Mouse (Mus musculus) kidney, embryonic 15.5 days (tissue): Measurements from ENCODE around the gene Ino80d. TPM values are rescaled to one million over a fixed set of nuclear protein-coding genes. Genes with fewer than 3 reads are reported as not detected.
A peak's percentile ranks its signal among the peaks of the same experiment; 100 is the strongest.

Experiments used
- ATAC-seq: fragments of 200-750 bp; cut with Nextera tagmentation; replicated peaks from 2 replicates; pipeline ENCODE4 v1.8.0; 2017; ENCODE audit warnings: moderate TSS enrichment; ENCODE audit not compliant: low FRiP score
- H3K27ac ChIP-seq: fragments of 300-500 bp; sonication (generic); 2 replicates; pipeline ENCODE4 v1.5.1; 2015; ENCODE audit warnings: mild to moderate bottlenecking, inconsistent platforms
- H3K27me3 ChIP-seq: fragments of 300-500 bp; sonication (generic); 2 replicates; pipeline ENCODE4 v1.6.1; 2015; ENCODE audit warnings: inconsistent platforms
- H3K36me3 ChIP-seq: fragments of 300-500 bp; sonication (generic); 2 replicates; pipeline ENCODE4 v1.6.1; 2015; ENCODE audit warnings: inconsistent platforms
- H3K4me1 ChIP-seq: fragments of 300-500 bp; sonication (generic); 2 replicates; pipeline ENCODE4 v1.6.1; 2015; ENCODE audit warnings: inconsistent platforms
- H3K4me2 ChIP-seq: fragments of 300-500 bp; sonication (generic); 2 replicates; pipeline ENCODE4 v1.6.1; 2015; ENCODE audit warnings: moderate library complexity, mild to moderate bottlenecking, inconsistent platforms
- H3K4me3 ChIP-seq: fragments of 300-500 bp; sonication (generic); replicated peaks from 2 replicates; pipeline ENCODE4 v1.5.1; 2015; ENCODE audit warnings: mild to moderate bottlenecking, inconsistent platforms
- H3K9ac ChIP-seq: fragments of 300-500 bp; sonication (generic); 2 replicates; pipeline ENCODE4 v1.6.1; 2015; ENCODE audit warnings: mild to moderate bottlenecking, inconsistent platforms
- H3K9me3 ChIP-seq: fragments of 300-500 bp; sonication (generic); replicated peaks from 2 replicates; pipeline ENCODE4 v1.6.1; 2016; ENCODE audit warnings: inconsistent platforms
- WGBS: fragments of 180-500 bp; shearing (Covaris S2); methylation state at CpG from one replicate; pipeline ENCODE4 v1.1.7; 2015; ENCODE audit warnings: mixed read lengths; 5-methylcytosine and 5-hydroxymethylcytosine counted together
- microRNA-seq: library from miRNA; unstranded; fragments of <30 nt; microRNA quantifications from one replicate; pipeline ENCODE4, GENCODE M21; 2016
- polyA plus RNA-seq: library from polyadenylated mRNA; unstranded; fragments of >200 nt; fragmentation: Nextera tagmentation; extraction: Ambion mirVana; gene quantifications from 2 replicates; pipeline ENCODE4 v1.2.1, GENCODE M21; 2015

Gene Ino80d
- polyA plus RNA-seq, 1 experiment from 2014 or later: 12.1 TPM

- H3K9ac ChIP-seq: no peak overlapping the region
- H3K27ac ChIP-seq: no peak overlapping the region
- no peak for ATAC-seq
- 0 out of 2 replicates have a peak, but pooled peaks cover 3% of the 10 kb centered on the region for H3K4me1 ChIP-seq
- no peaks in the 10 kb centered on the region for H3K9me3 ChIP-seq
- H3K27me3 ChIP-seq: peaks cover 15% of the 10 kb centered on the region; the same call in 1 of the 2 replicates
- WGBS: 67% methylated on average over 15 of the region's 15 CpGs
- no peak overlapping the region for H3K4me2 ChIP-seq
- H3K4me3 ChIP-seq: no peak overlapping the region
- H3K36me3 ChIP-seq: no peaks in the 10 kb centered on the region
Measured at GRCm38 (mm10) chr1:62933288-62934099, 181.0 kb downstream of the Ino80d start.

- peak; percentile 62; the same call in 1 of the 2 replicates for ATAC-seq
- WGBS: 4% methylated on average over 8 of the region's 8 CpGs
- H3K27me3 ChIP-seq: peaks cover 15% of the 10 kb centered on the region; the same call in 1 of the 2 replicates
- H3K4me1 ChIP-seq: 0 out of 2 replicates have a peak, but pooled peaks cover 9% of the 10 kb centered on the region
- H3K9ac ChIP-seq: no peak overlapping the region
- no peak overlapping the region for H3K4me2 ChIP-seq
- H3K27ac ChIP-seq: no peak overlapping the region
- no peaks in the 10 kb centered on the region for H3K36me3 ChIP-seq
- no peaks in the 10 kb centered on the region for H3K9me3 ChIP-seq
- H3K4me3 ChIP-seq: no peak overlapping the region
Measured at GRCm38 (mm10) chr1:62929477-62929876, 185.0 kb downstream of the Ino80d start.

GRCm38 (mm10) chr1:62919219-62919618 lies 195.2 kb downstream of the Ino80d start:
- H3K9me3 ChIP-seq: no peaks in the 10 kb centered on the region
- 93% methylated on average over 6 of the region's 6 CpGs for WGBS
- no peak overlapping the region for H3K4me3 ChIP-seq
- no peak overlapping the region for H3K4me2 ChIP-seq
- no peaks in the 10 kb centered on the region for H3K4me1 ChIP-seq
- no peak overlapping the region for H3K9ac ChIP-seq
- no peak for ATAC-seq
- no peaks in the 10 kb centered on the region for H3K36me3 ChIP-seq
- no peaks in the 10 kb centered on the region for H3K27me3 ChIP-seq
- H3K27ac ChIP-seq: no peak overlapping the region

GRCm38 (mm10) chr1:62916609-62917008 lies 197.9 kb downstream of the Ino80d start:
- no peaks in the 10 kb centered on the region for H3K9me3 ChIP-seq

GRCm38 (mm10) chr1:62914495-62914894 lies 200.0 kb downstream of the Ino80d start:
- Histone ChIP-seq H3K4me3 (no peak overlapping the region), H3K9ac (no peak overlapping the region), H3K4me1 (no peaks in the 10 kb centered on the region), H3K27me3 (no peaks in the 10 kb centered on the region), H3K36me3 (no peaks in the 10 kb centered on the region), H3K4me2 (no peak overlapping the region), H3K27ac (no peak overlapping the region), H3K9me3 (no peaks in the 10 kb centered on the region)
- WGBS: 79% methylated on average over 6 of the region's 6 CpGs
- no peak for ATAC-seq

More at GRCm38 (mm10) chr1:62916609-62917008, 197.9 kb downstream of the Ino80d start:
- no peaks in the 10 kb centered on the region for H3K27me3 ChIP-seq
- no peak overlapping the region for H3K27ac ChIP-seq
- WGBS: 72% methylated on average over 9 of the region's 9 CpGs
- ATAC-seq: no peak
- no peak overlapping the region for H3K4me3 ChIP-seq
- H3K4me2 ChIP-seq: no peak overlapping the region
- no peak overlapping the region for H3K9ac ChIP-seq
- no peaks in the 10 kb centered on the region for H3K36me3 ChIP-seq
- no peaks in the 10 kb centered on the region for H3K4me1 ChIP-seq

GRCm38 (mm10) chr1:62911426-62911825 lies 203.0 kb downstream of the Ino80d start:
- WGBS: 38% methylated on average over 7 of the region's 7 CpGs
- H3K36me3 ChIP-seq: no peaks in the 10 kb centered on the region
- H3K4me2 ChIP-seq: no peak overlapping the region
- H3K9me3 ChIP-seq: no peaks in the 10 kb centered on the region
- H3K27ac ChIP-seq: no peak overlapping the region
- H3K27me3 ChIP-seq: no peaks in the 10 kb centered on the region
- H3K9ac ChIP-seq: no peak overlapping the region
- no peak for ATAC-seq
- H3K4me1 ChIP-seq: no peaks in the 10 kb centered on the region
- no peak overlapping the region for H3K4me3 ChIP-seq

GRCm38 (mm10) chr1:62909126-62909525 lies 205.3 kb downstream of the Ino80d start:
- ATAC-seq: no peak
- Histone ChIP-seq H3K4me3 (no peak overlapping the region), H3K9ac (no peak overlapping the region), H3K9me3 (0 out of 2 replicates have a peak, but pooled peaks cover 2% of the 10 kb centered on the region), H3K27ac (no peak overlapping the region), H3K36me3 (no peaks in the 10 kb centered on the region), H3K27me3 (no peaks in the 10 kb centered on the region), H3K4me2 (no peak overlapping the region), H3K4me1 (peaks cover 4% of the 10 kb centered on the region; the same call in 1 of the 2 replicates)
- 68% methylated on average over 5 of the region's 5 CpGs for WGBS

- H3K9ac ChIP-seq: no peak overlapping the region
- no peak overlapping the region for H3K4me2 ChIP-seq
- no peak overlapping the region for H3K4me3 ChIP-seq
- no peak for ATAC-seq
- H3K4me1 ChIP-seq: peaks cover 4% of the 10 kb centered on the region; the same call in 1 of the 2 replicates
- WGBS: 61% methylated on average over 6 of the region's 6 CpGs
- no peaks in the 10 kb centered on the region for H3K27me3 ChIP-seq
- 0 out of 2 replicates have a peak, but pooled peaks cover 2% of the 10 kb centered on the region for H3K9me3 ChIP-seq
- no peaks in the 10 kb centered on the region for H3K36me3 ChIP-seq
- H3K27ac ChIP-seq: no peak overlapping the region
Measured at GRCm38 (mm10) chr1:62908508-62908907, 206.0 kb downstream of the Ino80d start.

Small RNAs within 50 kb of the gene (microRNA-seq; reads per million reads assigned to microRNA genes)
- gene Gm24557 (not detected), gene Gm44468 (not detected)

Other genes starting within 250 kb of the Ino80d start
- gene Eef1b2, start 62.2 kb upstream of the Ino80d start, polyA plus RNA-seq: 542 and 580 TPM in 2 replicates
- gene Ndufs1, start 62.2 kb upstream of the Ino80d start, polyA plus RNA-seq: 156 and 159 TPM in 2 replicates
- gene Gpr1, start 99.9 kb upstream of the Ino80d start, polyA plus RNA-seq: 0.10 and 0.13 TPM in 2 replicates
- gene Zdbf2, start 158.6 kb upstream of the Ino80d start, polyA plus RNA-seq: 8.4 and 9.1 TPM in 2 replicates